Mouse (Mus musculus): ENCODE measurements around the gene Chmp3. TPM values are rescaled to one million over a fixed set of nuclear protein-coding genes. Genes with fewer than 3 reads are reported as not detected.

Chmp3 gene
- 49.6 and 53.6 TPM in 2 replicates for polyA plus RNA-seq (2012; rRNA removed; ENCODE audit: low replicate concordance)

DNA sequence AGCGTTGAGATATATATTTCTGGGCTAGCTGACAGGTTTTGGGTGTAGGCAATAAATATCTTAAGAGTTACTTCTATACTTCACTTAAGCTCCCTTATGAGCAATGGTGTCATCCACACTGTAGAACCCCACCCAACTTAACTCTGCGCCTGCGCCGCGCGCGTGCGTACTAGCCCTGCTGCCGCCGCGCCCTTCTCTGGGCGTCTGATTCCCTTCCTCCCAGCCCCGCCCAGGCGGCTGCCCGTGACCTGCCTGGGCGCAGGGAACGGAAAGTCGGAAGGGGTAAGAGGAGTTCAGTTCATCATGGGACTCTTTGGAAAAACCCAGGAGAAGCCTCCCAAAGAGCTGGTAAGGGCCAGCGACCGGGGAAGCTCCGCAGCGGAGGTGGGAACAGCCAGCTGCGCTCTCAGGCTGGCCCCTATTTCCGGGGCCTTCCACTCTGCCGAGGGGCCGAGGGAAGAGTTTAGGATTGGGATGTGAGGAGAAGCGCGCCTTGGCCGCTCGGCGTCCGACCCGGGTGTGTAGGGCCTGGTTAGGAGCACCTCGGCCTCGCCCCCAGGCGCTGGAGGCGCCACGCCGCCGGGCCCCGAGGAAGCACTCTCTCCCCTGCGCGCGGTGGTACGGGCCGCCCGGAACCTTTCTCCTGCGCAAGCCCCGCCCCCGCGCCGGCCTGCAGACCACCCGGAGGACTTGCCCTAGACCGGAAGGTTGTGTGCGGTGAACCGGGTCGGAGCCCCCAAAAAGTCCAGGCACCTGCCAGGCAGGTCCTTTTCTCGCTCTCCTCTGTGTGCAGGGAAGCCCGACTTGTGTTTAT is at the start of gene Chmp3:
Chmp3 (plus strand) TSS at position 112 of the 814 bp plus-strand sequence.

Other genes with a start within 250 kb of the Chmp3 start
- gene Smyd1, start 221.6 kb upstream of the Chmp3 start, polyA plus RNA-seq (2012; rRNA removed; ENCODE audit: low replicate concordance), result 0.89 and 1.8 TPM in 2 replicates
- gene Cd8b1, start 221.0 kb upstream of the Chmp3 start, polyA plus RNA-seq (2012; rRNA removed; ENCODE audit: low replicate concordance), result 0.31 and 0.76 TPM in 2 replicates
- 0.23 and 0.66 TPM in 2 replicates for gene Cd8a, start 170.4 kb upstream of the Chmp3 start, polyA plus RNA-seq (2012; rRNA removed; ENCODE audit: low replicate concordance)
- gene Rmnd5a, start 103.2 kb upstream of the Chmp3 start, polyA plus RNA-seq (2012; rRNA removed; ENCODE audit: low replicate concordance), result 36.1 and 41.8 TPM in 2 replicates
- gene Rnf103, start 49.9 kb upstream of the Chmp3 start, polyA plus RNA-seq (2012; rRNA removed; ENCODE audit: low replicate concordance), result 9.2 and 13.2 TPM in 2 replicates
- 16.1 and 20.8 TPM in 2 replicates for gene Kdm3a, start 89.2 kb downstream of the Chmp3 start, polyA plus RNA-seq (2012; rRNA removed; ENCODE audit: low replicate concordance)
- 4.4 and 6.4 TPM in 2 replicates for gene Reep1, start 163.8 kb downstream of the Chmp3 start, polyA plus RNA-seq (2012; rRNA removed; ENCODE audit: low replicate concordance)

Data from subcutaneous adipose tissue, adult 2 months (tissue).